In the genomic region with DNA sequence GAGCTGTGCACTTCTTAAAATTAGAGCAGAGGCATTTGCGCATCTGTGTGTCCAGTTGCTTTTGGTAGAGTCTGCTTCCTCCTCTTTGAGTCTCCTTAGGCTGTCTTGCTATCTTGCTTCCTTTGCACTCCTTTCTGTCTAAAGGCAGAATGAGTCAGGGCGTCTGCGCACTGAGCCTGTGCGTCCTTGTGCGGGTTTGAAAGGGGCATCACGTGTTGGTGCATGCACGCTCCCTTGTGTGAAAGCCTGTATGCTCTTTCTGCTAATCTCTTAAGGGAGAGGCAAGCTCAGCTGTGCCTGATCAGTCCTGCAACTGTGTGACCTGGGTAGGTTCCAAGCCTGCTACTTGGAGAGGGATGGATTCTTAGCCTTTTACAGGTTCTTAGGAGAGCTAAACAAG, we compare ENCODE assay signal across 23 mouse cellular contexts.
DNase-seq lines count a peak whose midpoint lies in the region; ATAC-seq and TF ChIP-seq lines count a peak whose summit lies in the region.
"Had no signal": no experiment of that assay in that cellular context is flagged by ENCODE, and none has a peak within 500 bp of the region (broad histone marks: within the 10 kb centered on the region; RNA-seq: fewer than 3 reads in every experiment).

No protein-coding gene starts in this region.

- peak overlapping the region; percentile 59 for H3K27ac ChIP-seq in heart, embryonic 10.5 days
- H3K27ac ChIP-seq in embryonic facial prominence, embryonic 13.5 days, result peak overlapping the region; percentile 40; the same call in 1 of the 2 replicates
- peak overlapping the region; percentile 42; the same call in 1 of the 2 replicates for H3K27ac ChIP-seq in heart, embryonic 16.5 days (ENCODE audit: low read length)
- H3K27ac ChIP-seq in stomach, postnatal 0 days (replicated peaks), result no peak overlapping the region
- H3K27ac ChIP-seq: hindbrain, embryonic 10.5 days; intestine, embryonic 15.5 days; macrophage; midbrain, embryonic 10.5 days; neural tube, embryonic 13.5 days had no signal

- H3K4me2 ChIP-seq in embryonic facial prominence, embryonic 13.5 days, result peak overlapping the region; percentile 14; the same call in 1 of the 2 replicates
- H3K4me2 ChIP-seq in heart, embryonic 16.5 days (ENCODE audit: low read depth, low read length), result no peak overlapping the region
- H3K4me2 ChIP-seq in stomach, postnatal 0 days (replicated peaks; ENCODE audit: low read depth), result no peak overlapping the region
- H3K4me2 ChIP-seq: intestine, embryonic 15.5 days; neural tube, embryonic 13.5 days had no signal

- no peaks in the 10 kb centered on the region for H3K9me3 ChIP-seq in heart, embryonic 10.5 days
- H3K9me3 ChIP-seq in embryonic facial prominence, embryonic 13.5 days, result no peaks in the 10 kb centered on the region
- H3K9me3 ChIP-seq in heart, embryonic 16.5 days (replicated peaks; ENCODE audit: control insufficient read depth, low read length), result no peaks in the 10 kb centered on the region
- no peaks in the 10 kb centered on the region for H3K9me3 ChIP-seq in stomach, postnatal 0 days (ENCODE audit: control insufficient read depth, low read length)
- H3K9me3 ChIP-seq: hindbrain, embryonic 10.5 days; intestine, embryonic 15.5 days; midbrain, embryonic 10.5 days; neural tube, embryonic 13.5 days had no signal

- no peak for TF ChIP-seq CTCF in stomach, postnatal 0 days (IDR thresholded peaks at IDR 0.05; ENCODE audit: low read depth)

- H3K4me3 ChIP-seq in heart, embryonic 10.5 days, result no peak overlapping the region
- H3K4me3 ChIP-seq in embryonic facial prominence, embryonic 13.5 days, result no peak overlapping the region
- H3K4me3 ChIP-seq in heart, embryonic 16.5 days (ENCODE audit: low read length), result no peak overlapping the region
- H3K4me3 ChIP-seq in stomach, postnatal 0 days (ENCODE audit: low read depth, low read length), result no peak overlapping the region
- H3K4me3 ChIP-seq: hindbrain, embryonic 10.5 days; intestine, embryonic 15.5 days; midbrain, embryonic 10.5 days; myocyte; neural tube, embryonic 13.5 days had no signal

- ATAC-seq in embryonic facial prominence, embryonic 13.5 days (ENCODE audit: insufficient number of reproducible peaks, insufficient read depth, low FRiP score, low TSS enrichment, low read depth), result no peak
- ATAC-seq in heart, embryonic 16.5 days (replicated peaks; ENCODE audit: extremely low read depth, insufficient read depth, low FRiP score), result no peak
- peak; percentile 85 for ATAC-seq in stomach, postnatal 0 days (ENCODE audit: low FRiP score, low TSS enrichment)
- ATAC-seq: hindbrain, embryonic 16.5 days; intestine, embryonic 15.5 days; midbrain, embryonic 16.5 days had no signal

- no peak for TF ChIP-seq EP300 in stomach, postnatal 0 days (optimal IDR thresholded peaks at IDR 0.05)

- H3K9ac ChIP-seq in embryonic facial prominence, embryonic 13.5 days, result 0 out of 2 replicates have a peak overlapping the region, but pooled peaks have one; percentile 4
- H3K9ac ChIP-seq in heart, embryonic 16.5 days (ENCODE audit: low read length), result peak overlapping the region; percentile 1; the same call in 1 of the 2 replicates
- H3K9ac ChIP-seq in stomach, postnatal 0 days (ENCODE audit: low read length), result no peak overlapping the region
- H3K9ac ChIP-seq: intestine, embryonic 15.5 days; neural tube, embryonic 13.5 days had no signal

- H3K4me1 ChIP-seq in heart, embryonic 10.5 days, result peaks cover 43% of the 10 kb centered on the region
- H3K4me1 ChIP-seq in embryonic facial prominence, embryonic 13.5 days, result peaks cover 31% of the 10 kb centered on the region
- H3K4me1 ChIP-seq in heart, embryonic 16.5 days (ENCODE audit: control insufficient read depth, insufficient read depth, low read length), result peaks cover 22% of the 10 kb centered on the region
- H3K4me1 ChIP-seq in stomach, postnatal 0 days (replicated peaks; ENCODE audit: control insufficient read depth, insufficient read depth), result peaks cover 2% of the 10 kb centered on the region; the same call in 1 of the 2 replicates

- no peaks in the 10 kb centered on the region for H3K36me3 ChIP-seq in heart, embryonic 10.5 days
- no peaks in the 10 kb centered on the region for H3K36me3 ChIP-seq in embryonic facial prominence, embryonic 13.5 days
- no peaks in the 10 kb centered on the region for H3K36me3 ChIP-seq in heart, embryonic 16.5 days (ENCODE audit: control insufficient read depth, insufficient read depth)
- no peaks in the 10 kb centered on the region for H3K36me3 ChIP-seq in stomach, postnatal 0 days (ENCODE audit: control insufficient read depth, insufficient read depth, low read length)
- H3K36me3 ChIP-seq: hindbrain, embryonic 10.5 days; intestine, embryonic 15.5 days; midbrain, embryonic 10.5 days; neural tube, embryonic 13.5 days had no signal

- H3K27me3 ChIP-seq in heart, embryonic 10.5 days (ENCODE audit: insufficient read depth, poor library complexity, severe bottlenecking), result no peaks in the 10 kb centered on the region
- H3K27me3 ChIP-seq in embryonic facial prominence, embryonic 13.5 days, result peaks cover 5% of the 10 kb centered on the region; the same call in 1 of the 2 replicates
- no peaks in the 10 kb centered on the region for H3K27me3 ChIP-seq in heart, embryonic 16.5 days (ENCODE audit: control insufficient read depth, insufficient read depth, low read length)
- no peaks in the 10 kb centered on the region for H3K27me3 ChIP-seq in stomach, postnatal 0 days (ENCODE audit: control insufficient read depth, insufficient read depth, low read length)
- H3K27me3 ChIP-seq: intestine, embryonic 15.5 days; neural tube, embryonic 13.5 days had no signal

- 73% methylated on average over 7 of the region's 7 CpGs for WGBS in heart, embryonic 10.5 days
- 64% methylated on average over 7 of the region's 7 CpGs for WGBS in embryonic facial prominence, embryonic 13.5 days
- 67% methylated on average over 7 of the region's 7 CpGs for WGBS in heart, embryonic 16.5 days
- WGBS in stomach, postnatal 0 days, result 49% methylated on average over 7 of the region's 7 CpGs

- DNase-seq in heart, embryonic 10.5 days (ENCODE audit: low spot score), result no peak
- no peak for DNase-seq in heart, adult 8-10 months (ENCODE audit: low spot score)
- peak; percentile 77 for DNase-seq in stomach, postnatal 0 days (ENCODE audit: low spot score)
- no peak for DNase-seq in right cerebral cortex, postnatal 25 days
- no peak for DNase-seq in spleen, postnatal 14 days (ENCODE audit: low spot score in 2 of 2)
- DNase-seq: cerebellum, adult 11-12 months; cerebellum, postnatal 25 days; embryo, embryonic 11 days; gastrocnemius, postnatal 36 days; kidney, adult 9 months; kidney, postnatal 36 days; layer of hippocampus, postnatal 36 days; thymus, postnatal 14 days had no signal
